Mouse (Mus musculus) common myeloid progenitor, adult 5-6 weeks (primary cell): ENCODE data around the gene Btbd16. TPM values are rescaled to one million over a fixed set of nuclear protein-coding genes. Genes with fewer than 3 reads are reported as not detected.

Experiments
- ATAC-seq: replicated peaks from 2 replicates; pipeline ENCODE4 v1.8.0; 2016; ENCODE audit warnings: low read depth, mild to moderate bottlenecking, moderate TSS enrichment, inconsistent platforms; ENCODE audit not compliant: poor library complexity, severe bottlenecking
- total RNA-seq: library from RNA; stranded (forward); fragments of 200-1000, 187-1606 nt; gene quantifications from 2 replicates; pipeline ENCODE4 v1.2.3, GENCODE M21; 2017

Gene Btbd16
- total RNA-seq, 1 experiment from 2014 or later, result 0.32 TPM

DNA sequence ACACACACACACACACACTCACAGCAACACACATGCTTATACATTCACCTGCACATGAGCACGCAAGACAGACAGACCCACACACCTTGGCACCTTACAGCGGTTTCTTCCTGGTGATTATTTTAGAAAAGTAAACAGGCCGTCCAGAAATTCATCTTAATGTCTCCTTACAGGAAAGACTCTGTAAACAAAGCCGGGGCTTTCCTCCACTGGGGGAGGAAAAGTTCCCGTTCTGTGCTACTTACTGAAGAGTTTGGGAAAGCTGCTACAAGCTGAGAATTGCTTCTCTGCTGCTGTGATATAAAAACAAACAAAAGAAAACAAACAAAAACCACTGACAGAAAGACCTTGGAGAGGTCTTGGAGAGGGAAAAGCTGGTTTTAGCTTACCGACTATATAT, 34.8 kb downstream of the Btbd16 start:
- ATAC-seq, result no peak

DNA sequence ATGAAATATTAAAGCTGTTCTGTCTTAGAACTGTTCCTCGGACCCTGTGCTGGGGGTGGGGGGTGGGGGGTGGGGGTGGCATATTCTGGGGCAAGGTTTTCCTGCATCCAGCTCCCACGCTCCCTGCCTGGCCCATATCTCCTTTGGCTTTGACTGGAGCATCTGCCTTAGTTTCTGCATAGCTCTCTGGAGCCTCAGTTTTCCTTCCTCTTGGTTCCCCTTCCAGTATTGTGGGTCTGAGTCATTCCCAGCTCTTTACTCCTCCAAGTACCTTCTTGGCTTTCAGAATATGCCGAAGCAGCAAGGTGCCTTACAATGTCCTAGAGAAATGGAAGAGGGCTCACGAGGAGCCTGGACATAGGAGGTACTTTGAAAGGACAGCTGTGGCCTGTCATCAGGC, 36.4 kb downstream of the Btbd16 start:
- no peak for ATAC-seq

- ATAC-seq, result peak; percentile 55
Observed at GRCm38 (mm10) chr7:130812407-130812806, 38.5 kb downstream of the Btbd16 start.

DNA sequence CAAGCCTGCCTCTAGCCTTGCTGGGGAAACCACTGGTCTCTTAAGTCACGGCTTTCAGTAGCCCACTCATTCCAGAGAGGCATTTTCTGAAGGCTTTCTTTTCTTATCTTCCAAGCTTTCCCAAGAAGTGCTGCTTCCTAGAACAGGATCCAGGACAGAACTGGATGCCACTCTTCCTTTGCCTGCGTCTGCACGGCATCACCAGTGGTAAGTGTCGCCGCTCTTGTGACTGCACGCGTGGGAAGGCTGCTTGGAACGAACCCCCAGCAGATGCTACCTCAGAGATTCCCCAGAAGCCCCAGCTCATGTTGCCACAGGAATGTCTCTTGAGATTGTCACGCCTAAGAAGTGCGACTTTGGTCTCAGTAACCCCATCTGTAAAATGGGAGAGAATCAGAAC, 41.7 kb downstream of the Btbd16 start:
- no peak for ATAC-seq

GRCm38 (mm10) chr7:130816243-130816642, 42.4 kb downstream of the Btbd16 start:
- peak; percentile 61 for ATAC-seq

- peak; percentile 75 for ATAC-seq
Observed at GRCm38 (mm10) chr7:130818813-130819212, 44.9 kb downstream of the Btbd16 start.

GRCm38 (mm10) chr7:130819624-130820023, 45.8 kb downstream of the Btbd16 start:
- ATAC-seq, result no peak

DNA sequence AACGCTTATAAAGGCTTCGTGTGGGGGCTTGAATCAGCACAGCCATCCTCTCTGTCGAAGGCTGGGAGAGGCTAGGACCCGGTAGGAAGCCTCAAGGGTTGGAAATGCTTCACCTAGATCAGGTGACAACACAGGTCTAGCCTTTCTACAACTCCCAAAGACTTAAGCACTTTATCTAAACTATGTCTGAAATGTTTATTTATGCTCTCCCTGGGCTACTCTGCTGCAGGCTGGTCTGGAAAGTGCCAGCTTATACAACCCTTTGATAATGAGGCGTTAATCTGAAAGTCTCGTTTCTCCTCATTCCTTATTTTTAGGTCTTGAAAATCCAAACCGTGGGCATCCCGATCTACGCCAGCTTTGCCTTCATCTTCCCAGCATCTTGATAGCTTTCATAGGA, 50.1 kb downstream of the Btbd16 start:
- ATAC-seq, result no peak

- ATAC-seq, result peak; percentile 30
Observed at GRCm38 (mm10) chr7:130826343-130826742, 52.5 kb downstream of the Btbd16 start.

GRCm38 (mm10) chr7:130827431-130827830, 53.6 kb downstream of the Btbd16 start:
- ATAC-seq, result no peak; the same call in 1 of the 2 replicates

- ATAC-seq, result no peak
Observed at GRCm38 (mm10) chr7:130827844-130828403, 54.1 kb downstream of the Btbd16 start.

DNA sequence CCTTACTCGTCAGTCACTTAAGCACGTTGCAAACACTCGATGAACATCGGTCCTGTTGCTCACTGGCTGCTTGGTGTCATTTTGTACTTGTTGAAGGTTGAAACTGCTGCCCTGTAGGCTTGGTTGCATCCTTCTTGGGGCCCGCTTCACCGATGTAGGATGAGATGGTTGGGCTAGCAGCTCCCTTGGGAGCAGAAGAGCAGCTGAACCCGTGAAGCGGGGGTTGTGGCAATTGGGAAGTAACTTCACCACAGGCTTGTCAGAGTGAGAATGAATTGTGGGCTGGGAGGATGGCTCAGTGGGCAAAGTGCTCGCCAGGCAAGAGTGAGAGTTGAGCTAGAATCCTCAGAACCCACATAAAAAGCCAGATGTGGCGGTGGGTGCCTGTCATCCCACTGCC, 54.6 kb downstream of the Btbd16 start:
- ATAC-seq, result peak; percentile 56

DNA sequence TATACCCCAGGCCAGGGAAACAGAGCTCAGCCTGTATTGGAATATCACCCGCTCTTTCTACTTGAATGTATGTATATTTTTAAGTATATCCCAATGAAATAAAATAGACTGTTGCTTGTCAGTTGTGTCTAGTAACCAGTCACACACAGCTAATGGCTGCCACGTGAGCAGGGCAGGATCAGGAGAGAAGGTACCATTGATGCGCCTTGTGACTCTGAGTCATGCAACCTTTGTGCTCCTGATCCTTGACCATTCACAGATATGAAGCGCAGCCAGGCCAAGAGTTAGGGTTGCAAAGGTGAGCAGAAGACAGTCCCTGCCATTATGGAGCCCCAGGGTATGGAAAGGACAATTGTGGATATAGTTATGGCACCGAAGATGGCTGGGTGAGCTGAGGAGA, 57.7 kb downstream of the Btbd16 start:
- ATAC-seq, result no peak

DNA sequence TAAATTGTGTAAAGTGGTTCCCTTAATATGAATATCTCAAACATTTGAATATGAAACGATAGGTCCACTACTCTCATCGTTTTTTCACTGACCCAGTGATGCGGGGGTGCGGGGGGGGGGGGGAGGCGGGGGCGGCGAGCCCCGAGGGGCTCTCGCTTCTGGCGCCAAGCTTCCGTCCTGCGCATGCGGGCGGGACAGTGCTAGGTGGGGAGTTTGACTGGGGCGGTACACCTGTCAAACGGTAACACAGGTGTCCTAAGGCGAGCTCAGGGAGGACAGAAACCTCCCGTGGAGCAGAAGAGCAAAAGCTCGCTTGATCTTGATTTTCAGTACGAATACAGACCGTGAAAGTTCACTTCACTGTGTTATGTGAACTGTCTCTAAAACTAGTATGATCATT, 60.4 kb downstream of the Btbd16 start:
- ATAC-seq, result peak; percentile 100

GRCm38 (mm10) chr7:130834958-130835861, 61.3 kb downstream of the Btbd16 start:
- no peak for ATAC-seq

DNA sequence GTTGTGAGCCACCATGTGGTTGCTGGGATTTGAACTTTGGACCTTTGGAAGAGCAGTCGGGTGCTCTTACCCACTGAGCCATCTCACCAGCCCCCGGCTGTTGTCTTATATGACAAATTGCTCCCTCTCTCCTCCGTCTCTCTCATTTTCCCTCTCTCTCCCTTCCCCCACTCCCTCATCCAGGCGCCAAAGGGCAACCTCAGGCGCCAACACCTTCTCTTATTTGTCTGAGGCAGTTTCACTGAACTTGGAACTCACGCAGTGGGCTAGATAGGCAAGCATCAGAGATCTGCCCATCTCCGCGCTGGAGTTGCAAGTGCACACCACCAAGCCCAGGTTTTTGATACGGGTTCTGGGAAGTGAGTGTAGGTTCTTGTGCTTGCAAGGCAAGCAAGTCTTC, 62.2 kb downstream of the Btbd16 start:
- no peak for ATAC-seq

GRCm38 (mm10) chr7:130837941-130838657, 64.2 kb downstream of the Btbd16 start:
- ATAC-seq, result no peak

GRCm38 (mm10) chr7:130838658-130839025, 64.8 kb downstream of the Btbd16 start:
- ATAC-seq, result no peak

GRCm38 (mm10) chr7:130839380-130840100, 65.7 kb downstream of the Btbd16 start:
- ATAC-seq, result peak; percentile 75

GRCm38 (mm10) chr7:130847164-130847718, 73.4 kb downstream of the Btbd16 start:
- peak; percentile 93 for ATAC-seq
